Mouse (Mus musculus) bone marrow macrophage, adult 2 months (primary cell): ENCODE measurements around the gene Sgk1.

ENCODE experiments used
- CTCF ChIP-seq: IDR thresholded peaks from 2 replicates; pipeline ENCODE4 v1.5.1; 2012; ENCODE audit warnings: low read depth, mild to moderate bottlenecking, low read length, moderate library complexity
- POLR2A ChIP-seq: IDR thresholded peaks from 2 replicates; pipeline ENCODE4 v1.6.1; 2012; ENCODE audit warnings: mild to moderate bottlenecking, low read depth, low read length, borderline replicate concordance

GRCm38 (mm10) chr10:21945195-21945594, 63.2 kb downstream of the Sgk1 start:
- TF ChIP-seq CTCF: no peak
- TF ChIP-seq POLR2A: no peak
